Mouse (Mus musculus) erythroblast, embryonic 14.5 days (primary cell): ENCODE measurements around the gene Phb. TPM values are rescaled to one million over a fixed set of nuclear protein-coding genes. Genes with fewer than 3 reads are reported as not detected.

Source experiments
- H3K27me3 ChIP-seq: 2 replicates; pipeline ENCODE4 v1.6.1; 2012; ENCODE audit warnings: inconsistent platforms; ENCODE audit not compliant: control insufficient read depth
- H3K36me3 ChIP-seq: 2 replicates; pipeline ENCODE4 v1.6.1; 2012; ENCODE audit warnings: mild to moderate bottlenecking, inconsistent platforms; ENCODE audit not compliant: control insufficient read depth
- H3K4me1 ChIP-seq: 2 replicates; pipeline ENCODE4 v1.6.1; 2012; ENCODE audit warnings: inconsistent platforms; ENCODE audit not compliant: control insufficient read depth
- H3K4me3 ChIP-seq: replicated peaks from 2 replicates; pipeline ENCODE3; 2012; ENCODE audit warnings: moderate library complexity, mild to moderate bottlenecking, inconsistent platforms
- H3K9me3 ChIP-seq: 2 replicates; pipeline ENCODE4 v1.6.1; 2012; ENCODE audit warnings: low read length, inconsistent platforms, mixed read lengths; ENCODE audit not compliant: control insufficient read depth
- GATA1 ChIP-seq: IDR thresholded peaks from 2 replicates; pipeline ENCODE4 v1.6.1; 2012; ENCODE audit warnings: low read length, inconsistent platforms, mixed read lengths
- TAL1 ChIP-seq: IDR thresholded peaks from 3 replicates; pipeline ENCODE4 v1.6.1; 2012; ENCODE audit warnings: low read length, inconsistent platforms, mixed read lengths
- polyA plus RNA-seq: library from polyadenylated mRNA; stranded (reverse); fragments of >175 nt; gene quantifications from 2 replicates; pipeline ENCODE4 v1.2.3, GENCODE M21; 2012

Gene Phb
- polyA plus RNA-seq, 1 experiment, result 9.7 TPM

DNA sequence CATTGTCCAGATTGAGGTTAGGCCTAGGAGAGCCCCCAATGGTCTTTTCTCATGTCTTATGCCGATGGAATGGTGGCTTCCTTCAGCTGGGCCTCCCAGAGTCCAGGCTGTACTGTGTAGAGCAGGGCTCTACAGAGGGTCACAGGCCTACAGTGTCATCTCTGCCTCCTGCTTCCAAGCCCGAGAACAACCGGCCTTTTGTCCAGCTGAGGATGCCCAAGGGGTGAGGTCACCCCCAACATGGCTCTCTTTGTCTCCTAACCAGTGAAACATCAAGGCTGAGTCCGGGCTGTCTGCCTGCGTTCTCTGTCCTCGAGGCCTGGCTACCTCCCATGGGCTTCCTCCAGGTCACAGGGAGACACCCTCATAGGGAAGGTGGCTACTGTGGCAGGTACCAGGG lies 34.3 kb upstream of the Phb start:
- no peaks in the 10 kb centered on the region for H3K9me3 ChIP-seq
- TF ChIP-seq TAL1 (no peak), GATA1 (no peak)
- H3K27me3 ChIP-seq, result no peaks in the 10 kb centered on the region; the same call in 1 of the 2 replicates
- H3K4me3 ChIP-seq, result no peak overlapping the region
- H3K4me1 ChIP-seq, result no peaks in the 10 kb centered on the region
- no peaks in the 10 kb centered on the region for H3K36me3 ChIP-seq

DNA sequence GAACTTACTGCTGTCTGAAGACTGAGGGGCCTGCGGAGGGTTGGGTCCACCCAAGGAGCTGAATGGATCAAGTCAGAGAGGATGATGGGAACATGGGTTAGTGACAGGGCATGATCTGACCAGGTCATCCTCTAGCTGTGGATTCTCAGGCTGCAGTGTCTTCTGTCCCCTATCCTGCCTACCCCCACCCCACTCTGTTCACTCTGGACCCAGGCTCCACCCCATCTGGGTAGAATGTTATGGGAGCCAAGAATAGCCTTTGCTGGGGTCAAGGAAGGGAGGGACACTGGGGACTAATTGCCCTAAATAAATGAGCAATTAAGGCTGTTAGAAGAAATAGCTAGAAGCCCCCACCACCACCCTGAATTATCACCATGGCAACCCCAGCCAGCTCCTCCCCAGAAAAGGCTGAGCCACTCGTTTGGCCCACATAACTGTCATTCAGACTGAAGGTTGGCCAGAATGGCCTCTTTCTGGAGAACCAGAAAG lies 33.2 kb upstream of the Phb start:
- Histone ChIP-seq H3K36me3 (no peaks in the 10 kb centered on the region), H3K9me3 (no peaks in the 10 kb centered on the region), H3K4me1 (no peaks in the 10 kb centered on the region), H3K27me3 (no peaks in the 10 kb centered on the region; the same call in 1 of the 2 replicates), H3K4me3 (no peak overlapping the region)
- TF ChIP-seq GATA1 (no peak), TAL1 (no peak)

DNA sequence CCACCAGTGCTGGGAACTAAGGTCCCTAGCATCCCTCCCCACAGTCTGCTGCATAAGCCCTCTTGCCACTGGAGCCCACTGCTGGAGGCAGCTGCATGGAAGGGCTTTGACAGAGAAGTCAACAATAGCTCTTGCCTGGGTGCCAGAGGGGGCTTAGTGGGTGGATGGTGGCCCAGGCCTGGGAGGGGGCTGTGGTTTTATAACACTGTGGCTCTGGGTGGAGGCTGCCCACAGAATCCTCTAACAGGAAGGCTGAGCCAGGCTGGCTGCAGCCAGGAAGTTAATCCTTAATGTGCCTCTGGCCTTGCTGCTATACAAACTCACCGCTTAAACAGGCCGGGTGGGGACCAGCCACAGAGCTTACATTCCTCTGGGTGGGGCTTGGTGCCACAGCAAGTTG lies 31.7 kb upstream of the Phb start:
- TF ChIP-seq TAL1 (no peak), GATA1 (no peak)
- Histone ChIP-seq H3K27me3 (peaks cover 3% of the 10 kb centered on the region; the same call in 1 of the 2 replicates), H3K4me3 (no peak overlapping the region), H3K9me3 (no peaks in the 10 kb centered on the region), H3K36me3 (no peaks in the 10 kb centered on the region), H3K4me1 (no peaks in the 10 kb centered on the region)

GRCm38 (mm10) chr11:95640751-95641150 lies 26.0 kb upstream of the Phb start:
- Histone ChIP-seq H3K9me3 (no peaks in the 10 kb centered on the region), H3K27me3 (peaks cover 51% of the 10 kb centered on the region), H3K4me1 (no peaks in the 10 kb centered on the region), H3K36me3 (no peaks in the 10 kb centered on the region), H3K4me3 (no peak overlapping the region)
- no peak for TF ChIP-seq TAL1
- no peak for TF ChIP-seq GATA1

GRCm38 (mm10) chr11:95642534-95643280 lies 24.1 kb upstream of the Phb start:
- Histone ChIP-seq H3K36me3 (no peaks in the 10 kb centered on the region), H3K4me1 (no peaks in the 10 kb centered on the region), H3K27me3 (peaks cover 70% of the 10 kb centered on the region), H3K4me3 (no peak overlapping the region), H3K9me3 (no peaks in the 10 kb centered on the region)
- no peak for TF ChIP-seq TAL1
- no peak for TF ChIP-seq GATA1

- Histone ChIP-seq H3K4me1 (no peaks in the 10 kb centered on the region), H3K4me3 (no peak overlapping the region), H3K36me3 (no peaks in the 10 kb centered on the region), H3K9me3 (no peaks in the 10 kb centered on the region), H3K27me3 (peaks cover 73% of the 10 kb centered on the region)
- TF ChIP-seq TAL1 (no peak), GATA1 (no peak)
Measured at GRCm38 (mm10) chr11:95643856-95644255, 22.9 kb upstream of the Phb start.

GRCm38 (mm10) chr11:95644381-95644780 lies 22.4 kb upstream of the Phb start:
- Histone ChIP-seq H3K4me1 (no peaks in the 10 kb centered on the region), H3K4me3 (no peak overlapping the region), H3K9me3 (no peaks in the 10 kb centered on the region), H3K27me3 (peaks cover 72% of the 10 kb centered on the region), H3K36me3 (no peaks in the 10 kb centered on the region)
- TF ChIP-seq GATA1 (no peak), TAL1 (no peak)

GRCm38 (mm10) chr11:95645397-95646153 lies 21.2 kb upstream of the Phb start:
- H3K4me1 ChIP-seq, result no peaks in the 10 kb centered on the region
- H3K9me3 ChIP-seq, result no peaks in the 10 kb centered on the region
- no peak for TF ChIP-seq TAL1
- TF ChIP-seq GATA1, result no peak
- no peak overlapping the region for H3K4me3 ChIP-seq
- H3K27me3 ChIP-seq, result peaks cover 74% of the 10 kb centered on the region
- H3K36me3 ChIP-seq, result no peaks in the 10 kb centered on the region

DNA sequence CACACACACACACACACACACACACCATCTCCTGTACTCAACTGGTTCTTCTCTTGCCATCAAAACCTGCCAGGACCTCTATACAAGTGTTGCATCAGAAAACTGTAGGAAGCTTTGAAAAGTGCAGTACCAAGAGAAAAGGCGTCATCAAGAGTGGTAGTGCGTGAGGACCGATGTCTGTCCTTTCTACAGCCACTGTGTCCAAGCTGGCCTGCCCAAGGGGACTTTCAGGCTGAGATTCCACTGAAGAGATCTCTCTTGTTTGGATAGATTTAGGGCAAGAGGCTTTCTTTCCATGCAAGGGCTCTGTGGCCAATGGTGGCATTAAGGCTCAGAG lies 20.6 kb upstream of the Phb start:
- H3K27me3 ChIP-seq, result peaks cover 73% of the 10 kb centered on the region
- no peak for TF ChIP-seq GATA1
- TF ChIP-seq TAL1, result no peak
- H3K4me1 ChIP-seq, result no peaks in the 10 kb centered on the region
- no peak overlapping the region for H3K4me3 ChIP-seq
- H3K36me3 ChIP-seq, result no peaks in the 10 kb centered on the region
- H3K9me3 ChIP-seq, result no peaks in the 10 kb centered on the region
